Mouse (Mus musculus) forebrain, embryonic 11.5 days (tissue): ENCODE results near the gene Stum. TPM values are rescaled to one million over a fixed set of nuclear protein-coding genes. Genes with fewer than 3 reads are reported as not detected.
A peak's percentile ranks its signal among the peaks of the same experiment; 100 is the strongest.
"Not testable (repeated sequence)": the region's sequence is repeated elsewhere in the genome, so short reads cannot be mapped to it uniquely, and the experiment has no call there.

Experiments used
- ATAC-seq: fragments of 200-750 bp; cut with Nextera tagmentation; replicated peaks from 2 replicates; pipeline ENCODE4 v1.8.0; 2017; ENCODE audit warnings: moderate TSS enrichment; ENCODE audit not compliant: low FRiP score
- DNase-seq: peaks from one replicate; pipeline ENCODE4 v3.0.0-alpha.2; 2017; ENCODE audit warnings: low spot score
- H3K27ac ChIP-seq: fragments of 300-500 bp; sonication (generic); 2 replicates; pipeline ENCODE4 v1.5.1; 2014; ENCODE audit warnings: low read depth, low read length
- H3K27me3 ChIP-seq: fragments of 300-500 bp; sonication (generic); 2 replicates; pipeline ENCODE4 v1.6.1; 2014; ENCODE audit warnings: mild to moderate bottlenecking, low read length, mixed read lengths; ENCODE audit not compliant: control insufficient read depth, insufficient read depth
- H3K36me3 ChIP-seq: fragments of 300-500 bp; sonication (generic); 2 replicates; pipeline ENCODE4 v1.6.1; 2014; ENCODE audit warnings: mild to moderate bottlenecking, low read length, moderate library complexity, mixed read lengths; ENCODE audit not compliant: control insufficient read depth, insufficient read depth
- H3K4me1 ChIP-seq: fragments of 300-500 bp; sonication (generic); replicated peaks from 2 replicates; pipeline ENCODE4 v1.6.1; 2014; ENCODE audit warnings: low read length, mixed read lengths; ENCODE audit not compliant: control insufficient read depth, insufficient read depth
- H3K4me2 ChIP-seq: fragments of 300-500 bp; sonication (generic); 2 replicates; pipeline ENCODE4 v1.6.1; 2014; ENCODE audit warnings: low read depth, mild to moderate bottlenecking, low read length, moderate library complexity, mixed read lengths; ENCODE audit not compliant: severe bottlenecking
- H3K4me3 ChIP-seq: fragments of 300-500 bp; sonication (generic); 2 replicates; pipeline ENCODE4 v1.5.1; 2014; ENCODE audit warnings: low read depth, low read length
- H3K9ac ChIP-seq: fragments of 300-500 bp; sonication (generic); 2 replicates; pipeline ENCODE4 v1.6.1; 2014; ENCODE audit warnings: low read length
- H3K9me3 ChIP-seq: fragments of 300-500 bp; sonication (generic); 2 replicates; pipeline ENCODE4 v1.6.1; 2016; ENCODE audit warnings: low read length, mixed read lengths; ENCODE audit not compliant: control insufficient read depth
- WGBS: fragments of 180-500 bp; shearing (Covaris S2); extraction: QIAGEN DNeasy Blood & Tissue Kit; methylation state at CpG from one replicate; pipeline ENCODE4 v1.1.7; 2014; 5-methylcytosine and 5-hydroxymethylcytosine counted together
- polyA plus RNA-seq: library from polyadenylated mRNA; unstranded; fragments of >200 nt; fragmentation: Nextera tagmentation; extraction: Ambion mirVana; gene quantifications from 2 replicates; pipeline ENCODE4 v1.2.1, GENCODE M21; 2014

Stum gene
- polyA plus RNA-seq, 1 experiment from 2014 or later = 0.55 TPM

GRCm38 (mm10) chr1:180393017-180393797 is 90.1 kb downstream of the Stum start:
- ATAC-seq (no peak), DNase-seq (no peak)
- Histone ChIP-seq H3K36me3 (no peaks in the 10 kb centered on the region), H3K4me1 (no peaks in the 10 kb centered on the region), H3K4me2 (no peak overlapping the region), H3K9me3 (no peaks in the 10 kb centered on the region), H3K9ac (no peak overlapping the region), H3K27ac (no peak overlapping the region), H3K27me3 (no peaks in the 10 kb centered on the region), H3K4me3 (no peak overlapping the region)
- WGBS = 91% methylated on average over 9 of the region's 9 CpGs

GRCm38 (mm10) chr1:180392137-180392798 is 91.0 kb downstream of the Stum start:
- H3K4me3 ChIP-seq = no peak overlapping the region
- no peak overlapping the region for H3K9ac ChIP-seq
- 89% methylated on average over 5 of the region's 5 CpGs for WGBS
- no peaks in the 10 kb centered on the region for H3K9me3 ChIP-seq
- H3K27ac ChIP-seq = no peak overlapping the region
- no peak for ATAC-seq
- H3K4me1 ChIP-seq = no peaks in the 10 kb centered on the region
- H3K36me3 ChIP-seq = no peaks in the 10 kb centered on the region
- no peak for DNase-seq
- no peak overlapping the region for H3K4me2 ChIP-seq
- no peaks in the 10 kb centered on the region for H3K27me3 ChIP-seq

DNA sequence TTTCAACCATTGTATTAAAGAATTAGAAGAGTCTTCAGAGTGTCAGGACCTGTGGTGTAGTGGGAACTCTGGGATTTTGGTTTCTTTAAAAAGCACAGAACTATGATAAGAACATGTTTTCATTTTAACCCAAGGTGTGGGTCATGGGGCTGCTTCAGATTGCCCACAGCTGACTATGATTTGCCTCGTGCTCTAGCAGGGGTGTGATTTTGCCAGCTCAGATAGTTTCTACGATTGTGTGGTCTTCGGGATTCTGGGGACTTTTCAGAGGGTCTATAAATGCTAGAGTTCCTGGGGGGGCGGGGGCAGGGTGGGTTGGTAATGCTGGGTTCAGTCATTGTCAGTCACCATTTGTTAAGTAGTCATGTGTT is 91.7 kb downstream of the Stum start:
- Histone ChIP-seq H3K27me3 (no peaks in the 10 kb centered on the region), H3K4me2 (no peak overlapping the region), H3K4me3 (no peak overlapping the region), H3K27ac (no peak overlapping the region), H3K4me1 (no peaks in the 10 kb centered on the region), H3K36me3 (no peaks in the 10 kb centered on the region), H3K9ac (no peak overlapping the region), H3K9me3 (no peaks in the 10 kb centered on the region)
- DNase-seq = no peak
- ATAC-seq = no peak
- WGBS = 86% methylated on average over 4 of the region's 4 CpGs

GRCm38 (mm10) chr1:180390746-180391574 is 92.3 kb downstream of the Stum start:
- Histone ChIP-seq H3K27ac (no peak overlapping the region), H3K4me2 (no peak overlapping the region), H3K4me3 (no peak overlapping the region), H3K27me3 (no peaks in the 10 kb centered on the region), H3K9ac (no peak overlapping the region), H3K9me3 (no peaks in the 10 kb centered on the region), H3K4me1 (no peaks in the 10 kb centered on the region), H3K36me3 (no peaks in the 10 kb centered on the region)
- 80% methylated on average over 10 of the region's 10 CpGs for WGBS
- DNase-seq (no peak), ATAC-seq (no peak)

DNA sequence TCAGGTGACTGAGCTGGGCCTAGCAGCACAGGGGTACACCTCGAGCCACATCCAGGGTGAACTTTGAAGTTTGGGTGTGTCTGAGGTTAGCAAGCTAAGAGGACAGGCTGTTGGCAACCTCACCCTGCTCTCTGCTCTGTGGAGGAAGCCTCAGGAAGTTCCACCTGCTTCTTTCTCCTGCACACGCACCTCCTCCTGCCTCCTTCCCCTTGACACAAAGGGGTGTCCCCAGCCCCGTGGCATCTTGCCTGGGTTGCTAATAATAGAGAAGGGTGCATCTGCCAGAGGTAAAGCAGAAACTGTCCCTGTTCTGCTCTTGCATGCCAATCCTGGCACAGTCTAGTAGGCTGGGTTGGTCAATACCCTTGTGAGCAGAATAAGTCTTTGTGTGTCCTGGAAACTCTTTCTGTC is 93.0 kb downstream of the Stum start:
- H3K9ac ChIP-seq = no peak overlapping the region
- 76% methylated on average over 3 of the region's 3 CpGs for WGBS

DNA sequence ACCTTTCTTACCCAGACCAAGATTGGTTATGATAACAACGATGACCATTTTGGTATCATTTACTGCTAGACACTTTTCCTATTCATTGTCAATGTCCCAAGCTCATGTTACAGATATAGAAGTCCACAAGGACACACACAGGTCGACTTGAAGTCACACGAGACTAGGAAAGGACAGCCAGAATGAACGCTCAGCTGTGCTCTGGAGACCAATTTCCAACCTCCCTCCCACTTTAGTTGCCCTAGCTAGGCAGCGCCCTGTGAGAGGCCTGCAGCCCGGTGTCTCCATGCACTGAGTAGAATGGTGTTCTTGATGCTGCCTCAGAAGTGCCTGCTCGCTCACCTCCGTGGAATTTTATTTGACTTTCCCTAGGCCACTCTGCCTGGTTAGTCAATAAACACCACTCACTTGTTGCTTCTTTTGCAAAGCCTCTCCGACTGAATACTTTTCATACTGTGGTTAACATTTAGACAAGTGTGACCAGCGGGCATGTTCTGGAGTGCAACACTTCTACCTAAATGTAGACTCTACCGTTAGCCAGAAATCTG is 94.0 kb downstream of the Stum start:
- not testable (repeated sequence) for DNase-seq, H3K4me3 ChIP-seq, H3K27ac ChIP-seq, ATAC-seq, H3K36me3 ChIP-seq, H3K4me1 ChIP-seq, H3K9me3 ChIP-seq, H3K4me2 ChIP-seq, H3K9ac ChIP-seq, H3K27me3 ChIP-seq
- WGBS = 89% methylated on average over 11 of the region's 11 CpGs

More for the DNA sequence above, 93.0 kb downstream of the Stum start:
- no peak overlapping the region for H3K27ac ChIP-seq
- no peaks in the 10 kb centered on the region for H3K9me3 ChIP-seq
- H3K27me3 ChIP-seq = no peaks in the 10 kb centered on the region
- H3K4me1 ChIP-seq = no peaks in the 10 kb centered on the region
- H3K4me2 ChIP-seq = no peak overlapping the region
- ATAC-seq (no peak), DNase-seq (no peak)
- H3K36me3 ChIP-seq = no peaks in the 10 kb centered on the region
- H3K4me3 ChIP-seq = no peak overlapping the region

- H3K27ac ChIP-seq = no peak overlapping the region
- no peaks in the 10 kb centered on the region for H3K36me3 ChIP-seq
- H3K4me2 ChIP-seq = no peak overlapping the region
- 50% methylated on average over 1 of the region's 1 CpGs for WGBS
- no peak overlapping the region for H3K9ac ChIP-seq
- ATAC-seq = no peak
- H3K4me3 ChIP-seq = no peak overlapping the region
- no peaks in the 10 kb centered on the region for H3K27me3 ChIP-seq
- no peaks in the 10 kb centered on the region for H3K4me1 ChIP-seq
- no peak for DNase-seq
- H3K9me3 ChIP-seq = no peaks in the 10 kb centered on the region
These were observed 94.8 kb downstream of the Stum start for GRCm38 (mm10) chr1:180388481-180388880.

GRCm38 (mm10) chr1:180387750-180388480 is 95.4 kb downstream of the Stum start:
- WGBS = 23% methylated on average over 11 of the region's 11 CpGs

More at GRCm38 (mm10) chr1:180387750-180388480, 95.4 kb downstream of the Stum start:
- H3K4me2 ChIP-seq = peak overlapping the region; percentile 70
- DNase-seq = no peak
- H3K9ac ChIP-seq = peak overlapping the region; percentile 33
- H3K4me1 ChIP-seq = no peaks in the 10 kb centered on the region
- H3K4me3 ChIP-seq = peak overlapping the region; percentile 34; the same call in 1 of the 2 replicates
- no peaks in the 10 kb centered on the region for H3K27me3 ChIP-seq
- H3K9me3 ChIP-seq = no peaks in the 10 kb centered on the region
- no peak overlapping the region for H3K27ac ChIP-seq
- H3K36me3 ChIP-seq = no peaks in the 10 kb centered on the region
- ATAC-seq = no peak
